Mouse (Mus musculus) brain, embryonic 14.5 days (tissue): ENCODE data around the gene Arhgap9.

Experiments used
- CTCF ChIP-seq: fragments of 200-500 bp; IDR thresholded peaks from 2 replicates; pipeline ENCODE4 v1.5.1; 2012; ENCODE audit warnings: inconsistent platforms, mild to moderate bottlenecking, moderate library complexity, borderline replicate concordance; ENCODE audit not compliant: insufficient read depth, insufficient read length; ENCODE audit errors: extremely low read depth
- POLR2A ChIP-seq: fragments of 200-500 bp; IDR thresholded peaks from 2 replicates; pipeline ENCODE4 v1.6.1; 2012; ENCODE audit warnings: mild to moderate bottlenecking, inconsistent platforms, borderline replicate concordance; ENCODE audit not compliant: poor library complexity, insufficient read depth, insufficient read length, severe bottlenecking; ENCODE audit errors: extremely low read depth

GRCm38 (mm10) chr10:127289573-127290191 is 32.1 kb upstream of the Arhgap9 start:
- TF ChIP-seq CTCF (no peak), POLR2A (no peak)
